Mouse (Mus musculus): ENCODE data around the gene Rasal2. TPM values are rescaled to one million over a fixed set of nuclear protein-coding genes. Genes with fewer than 3 reads are reported as not detected.

The Rasal2 gene
- polyA plus RNA-seq, 1 experiment = 0.10 TPM

GRCm38 (mm10) chr1:157417861-157418260 lies 5.5 kb upstream of the Rasal2 start:
- no peaks in the 10 kb centered on the region; the same call in 1 of the 2 replicates for H3K4me1 ChIP-seq
- H3K36me3 ChIP-seq (replicated peaks; ENCODE audit: low read length) = peaks cover 5% of the 10 kb centered on the region
- TF ChIP-seq GATA1 (IDR thresholded peaks at IDR 0.05; ENCODE audit: borderline replicate concordance, low read length) (no peak), FLI1 (IDR thresholded peaks at IDR 0.05; ENCODE audit: low read length) (no peak)
- no peaks in the 10 kb centered on the region for H3K27me3 ChIP-seq (replicated peaks)
- no peaks in the 10 kb centered on the region for H3K9me3 ChIP-seq
- no peak overlapping the region for H3K4me3 ChIP-seq (replicated peaks)

GRCm38 (mm10) chr1:157417414-157417813 lies 5.0 kb upstream of the Rasal2 start:
- Histone ChIP-seq H3K4me3 (replicated peaks) (no peak overlapping the region), H3K36me3 (replicated peaks; ENCODE audit: low read length) (peaks cover 5% of the 10 kb centered on the region), H3K27me3 (replicated peaks) (no peaks in the 10 kb centered on the region), H3K9me3 (no peaks in the 10 kb centered on the region), H3K4me1 (no peaks in the 10 kb centered on the region; the same call in 1 of the 2 replicates)
- TF ChIP-seq FLI1 (IDR thresholded peaks at IDR 0.05; ENCODE audit: low read length) = no peak

- H3K27me3 ChIP-seq (replicated peaks) = peaks cover 5% of the 10 kb centered on the region
These were observed 4.2 kb upstream of the Rasal2 start for GRCm38 (mm10) chr1:157416628-157417027.

GRCm38 (mm10) chr1:157415771-157416170 lies 3.4 kb upstream of the Rasal2 start:
- TF ChIP-seq FLI1 (IDR thresholded peaks at IDR 0.05; ENCODE audit: low read length) = no peak
- no peak for TF ChIP-seq GATA1 (IDR thresholded peaks at IDR 0.05; ENCODE audit: borderline replicate concordance, low read length)
- no peak overlapping the region for H3K4me3 ChIP-seq (replicated peaks)
- H3K9me3 ChIP-seq = no peaks in the 10 kb centered on the region
- H3K36me3 ChIP-seq (replicated peaks; ENCODE audit: low read length) = peaks cover 5% of the 10 kb centered on the region
- peaks cover 13% of the 10 kb centered on the region for H3K4me1 ChIP-seq
- H3K27me3 ChIP-seq (replicated peaks) = peaks cover 10% of the 10 kb centered on the region

More at GRCm38 (mm10) chr1:157416628-157417027, 4.2 kb upstream of the Rasal2 start:
- TF ChIP-seq GATA1 (IDR thresholded peaks at IDR 0.05; ENCODE audit: borderline replicate concordance, low read length) (no peak), FLI1 (IDR thresholded peaks at IDR 0.05; ENCODE audit: low read length) (no peak)
- Histone ChIP-seq H3K9me3 (no peaks in the 10 kb centered on the region), H3K4me3 (replicated peaks) (no peak overlapping the region), H3K36me3 (replicated peaks; ENCODE audit: low read length) (peaks cover 5% of the 10 kb centered on the region), H3K4me1 (peaks cover 5% of the 10 kb centered on the region)

GRCm38 (mm10) chr1:157411711-157412380 lies 549 bp downstream of the Rasal2 start:
- no peak for TF ChIP-seq GATA1 (IDR thresholded peaks at IDR 0.05; ENCODE audit: borderline replicate concordance, low read length)
- TF ChIP-seq FLI1 (IDR thresholded peaks at IDR 0.05; ENCODE audit: low read length) = no peak
- peaks cover 11% of the 10 kb centered on the region for H3K27me3 ChIP-seq (replicated peaks)
- H3K9me3 ChIP-seq = no peaks in the 10 kb centered on the region
- H3K36me3 ChIP-seq (replicated peaks; ENCODE audit: low read length) = no peaks in the 10 kb centered on the region
- peak overlapping the region; percentile 94 for H3K4me3 ChIP-seq (replicated peaks)
- peaks cover 15% of the 10 kb centered on the region for H3K4me1 ChIP-seq

- Histone ChIP-seq H3K4me1 (peaks cover 15% of the 10 kb centered on the region), H3K27me3 (replicated peaks) (peaks cover 11% of the 10 kb centered on the region), H3K36me3 (replicated peaks; ENCODE audit: low read length) (no peaks in the 10 kb centered on the region), H3K9me3 (no peaks in the 10 kb centered on the region), H3K4me3 (replicated peaks) (peak overlapping the region; percentile 94)
- TF ChIP-seq GATA1 (IDR thresholded peaks at IDR 0.05; ENCODE audit: borderline replicate concordance, low read length) = no peak
These were observed 1.1 kb downstream of the Rasal2 start for GRCm38 (mm10) chr1:157411341-157411710.

- H3K4me3 ChIP-seq (replicated peaks) = peak overlapping the region; percentile 76
- H3K27me3 ChIP-seq (replicated peaks) = peaks cover 11% of the 10 kb centered on the region
- TF ChIP-seq FLI1 (IDR thresholded peaks at IDR 0.05; ENCODE audit: low read length) (no peak), GATA1 (IDR thresholded peaks at IDR 0.05; ENCODE audit: borderline replicate concordance, low read length) (no peak)
- H3K36me3 ChIP-seq (replicated peaks; ENCODE audit: low read length) = no peaks in the 10 kb centered on the region
- H3K9me3 ChIP-seq = no peaks in the 10 kb centered on the region
- H3K4me1 ChIP-seq = peaks cover 15% of the 10 kb centered on the region
These were observed 1.5 kb downstream of the Rasal2 start for GRCm38 (mm10) chr1:157410937-157411336.

GRCm38 (mm10) chr1:157409648-157410047 lies 2.7 kb downstream of the Rasal2 start:
- H3K36me3 ChIP-seq (replicated peaks; ENCODE audit: low read length) = no peaks in the 10 kb centered on the region
- H3K9me3 ChIP-seq = no peaks in the 10 kb centered on the region
- peaks cover 11% of the 10 kb centered on the region for H3K27me3 ChIP-seq (replicated peaks)
- H3K4me3 ChIP-seq (replicated peaks) = no peak overlapping the region
- TF ChIP-seq GATA1 (IDR thresholded peaks at IDR 0.05; ENCODE audit: borderline replicate concordance, low read length) (no peak), FLI1 (IDR thresholded peaks at IDR 0.05; ENCODE audit: low read length) (no peak)
- peaks cover 15% of the 10 kb centered on the region for H3K4me1 ChIP-seq

- H3K4me3 ChIP-seq (replicated peaks) = no peak overlapping the region
- no peaks in the 10 kb centered on the region for H3K4me1 ChIP-seq
- TF ChIP-seq FLI1 (IDR thresholded peaks at IDR 0.05; ENCODE audit: low read length) = no peak
- TF ChIP-seq GATA1 (IDR thresholded peaks at IDR 0.05; ENCODE audit: borderline replicate concordance, low read length) = no peak
- H3K36me3 ChIP-seq (replicated peaks; ENCODE audit: low read length) = no peaks in the 10 kb centered on the region
- no peaks in the 10 kb centered on the region for H3K27me3 ChIP-seq (replicated peaks)
- H3K9me3 ChIP-seq = no peaks in the 10 kb centered on the region
These were observed 24.4 kb downstream of the Rasal2 start for GRCm38 (mm10) chr1:157388027-157388426.

- Histone ChIP-seq H3K9me3 (no peaks in the 10 kb centered on the region), H3K27me3 (replicated peaks) (no peaks in the 10 kb centered on the region), H3K4me1 (no peaks in the 10 kb centered on the region), H3K36me3 (replicated peaks; ENCODE audit: low read length) (no peaks in the 10 kb centered on the region), H3K4me3 (replicated peaks) (no peak overlapping the region)
- TF ChIP-seq FLI1 (IDR thresholded peaks at IDR 0.05; ENCODE audit: low read length) (no peak), GATA1 (IDR thresholded peaks at IDR 0.05; ENCODE audit: borderline replicate concordance, low read length) (no peak)
These were observed 31.7 kb downstream of the Rasal2 start for GRCm38 (mm10) chr1:157380694-157381093.

Data from megakaryocyte, embryonic 14.5 days (primary cell).